Mouse (Mus musculus): ENCODE measurements around the gene Nectin1.

DNA sequence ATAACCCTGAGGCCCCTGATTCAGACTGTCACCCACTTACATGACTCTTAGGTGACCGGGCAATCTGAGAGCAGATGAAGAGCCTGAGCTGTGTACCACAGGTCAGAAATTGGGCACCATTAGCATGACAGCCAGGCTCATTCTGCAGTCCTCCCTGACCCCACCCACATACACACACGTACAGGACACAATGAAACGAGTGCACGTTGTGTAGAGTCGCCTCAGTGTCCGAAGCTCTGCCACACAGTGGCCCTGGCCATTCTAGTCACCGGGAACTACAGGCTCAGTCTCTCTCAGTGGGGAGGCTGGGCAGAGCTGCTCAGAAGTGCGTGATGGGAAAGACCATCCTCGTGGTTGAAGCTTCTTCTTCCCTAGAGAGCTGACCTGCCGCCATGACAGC, 44.9 kb upstream of the Nectin1 start:
- TF ChIP-seq USF1 (IDR thresholded peaks at IDR 0.05; ENCODE audit: low read depth, low read length) (no peak), CTCF (conservative IDR thresholded peaks at IDR 0.05 in 1 of 2, IDR thresholded peaks at IDR 0.05 in 1 of 2; ENCODE audit: low read depth in 2 of 2, low read length in 2 of 2) (no peak), USF2 (conservative IDR thresholded peaks at IDR 0.05; ENCODE audit: low read depth, low read length) (no peak)
